Mouse (Mus musculus): ENCODE measurements around the gene F5.

DNA sequence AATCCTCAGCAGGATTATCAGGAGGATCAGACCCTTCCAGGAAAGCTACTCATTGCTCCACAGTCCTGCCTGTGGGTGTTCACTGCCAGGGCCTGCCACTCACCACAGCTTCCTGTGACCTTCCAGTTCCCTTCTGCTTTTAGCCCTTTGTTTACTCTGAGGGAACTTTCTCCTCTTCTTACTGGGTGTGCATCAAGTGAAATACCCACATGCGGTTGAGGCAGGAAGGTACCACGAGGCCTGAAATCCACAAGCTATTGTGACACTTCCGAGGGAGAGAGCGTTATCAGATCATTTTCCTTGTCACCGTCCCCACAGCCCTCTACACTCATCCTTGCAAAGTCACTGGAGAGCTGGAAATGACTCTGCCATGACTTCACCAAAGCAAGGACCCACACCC lies 16.3 kb upstream of the F5 start:
- TF ChIP-seq CTCF (IDR thresholded peaks at IDR 0.05; ENCODE audit: control insufficient read depth, insufficient read depth, insufficient replicate concordance, low read depth, low read length) (no peak), POLR2A (IDR thresholded peaks at IDR 0.05; ENCODE audit: control insufficient read depth, low read depth, low read length) (no peak)

Data from testis, adult 2 months (tissue).